Mouse (Mus musculus) intestine, embryonic 14.5 days (tissue): ENCODE measurements around the gene Tmem106b. TPM values are rescaled to one million over a fixed set of nuclear protein-coding genes. Genes with fewer than 3 reads are reported as not detected.
A peak's percentile ranks its signal among the peaks of the same experiment; 100 is the strongest.

Experiments
- ATAC-seq: fragments of 200-750 bp; cut with Nextera tagmentation; replicated peaks from 2 replicates; pipeline ENCODE4 v1.8.0; 2017; ENCODE audit warnings: low read depth, moderate number of reproducible peaks, moderate TSS enrichment, moderate library complexity; ENCODE audit not compliant: low FRiP score, low TSS enrichment
- DNase-seq: peaks from one replicate; pipeline ENCODE4 v3.0.0-alpha.2; 2018; ENCODE audit warnings: low spot score
- H3K27ac ChIP-seq: fragments of 300-500 bp; sonication (generic); 2 replicates; pipeline ENCODE4 v1.5.1; 2014; ENCODE audit warnings: low read depth, mild to moderate bottlenecking, control low read depth
- H3K27me3 ChIP-seq: fragments of 300-500 bp; sonication (generic); replicated peaks from 2 replicates; pipeline ENCODE4 v1.6.1; 2014; ENCODE audit warnings: low read length, control low read depth; ENCODE audit not compliant: control insufficient read depth, insufficient read depth
- H3K36me3 ChIP-seq: fragments of 300-500 bp; sonication (generic); 2 replicates; pipeline ENCODE4 v1.6.1; 2014; ENCODE audit warnings: low read length, control low read depth; ENCODE audit not compliant: control insufficient read depth, insufficient read depth
- H3K4me1 ChIP-seq: fragments of 300-500 bp; sonication (generic); replicated peaks from 2 replicates; pipeline ENCODE4 v1.6.1; 2014; ENCODE audit warnings: low read length, control low read depth, mixed read lengths; ENCODE audit not compliant: control insufficient read depth, insufficient read depth
- H3K4me2 ChIP-seq: fragments of 300-500 bp; sonication (generic); 2 replicates; pipeline ENCODE4 v1.6.1; 2014; ENCODE audit warnings: low read length
- H3K4me3 ChIP-seq: fragments of 300-500 bp; sonication (generic); 2 replicates; pipeline ENCODE4 v1.5.1; 2014; ENCODE audit warnings: low read depth, low read length, control low read depth, mixed read lengths
- H3K9ac ChIP-seq: fragments of 300-500 bp; sonication (generic); 2 replicates; pipeline ENCODE4 v1.6.1; 2014; ENCODE audit warnings: mild to moderate bottlenecking, low read length
- H3K9me3 ChIP-seq: fragments of 300-500 bp; sonication (generic); 2 replicates; pipeline ENCODE4 v1.6.1; 2016; ENCODE audit warnings: low read length, control low read depth; ENCODE audit not compliant: control insufficient read depth
- WGBS: fragments of 180-500 bp; shearing (Covaris S2); extraction: QIAGEN DNeasy Blood & Tissue Kit; methylation state at CpG from one replicate; pipeline ENCODE4 v1.1.7; 2014; 5-methylcytosine and 5-hydroxymethylcytosine counted together
- polyA plus RNA-seq: library from polyadenylated mRNA; unstranded; fragments of >200 nt; fragmentation: Nextera tagmentation; extraction: Ambion mirVana; gene quantifications from 2 replicates; pipeline ENCODE4 v1.2.1, GENCODE M21; 2014

The Tmem106b gene
- polyA plus RNA-seq, 1 experiment from 2014 or later = 33.9 TPM

DNA sequence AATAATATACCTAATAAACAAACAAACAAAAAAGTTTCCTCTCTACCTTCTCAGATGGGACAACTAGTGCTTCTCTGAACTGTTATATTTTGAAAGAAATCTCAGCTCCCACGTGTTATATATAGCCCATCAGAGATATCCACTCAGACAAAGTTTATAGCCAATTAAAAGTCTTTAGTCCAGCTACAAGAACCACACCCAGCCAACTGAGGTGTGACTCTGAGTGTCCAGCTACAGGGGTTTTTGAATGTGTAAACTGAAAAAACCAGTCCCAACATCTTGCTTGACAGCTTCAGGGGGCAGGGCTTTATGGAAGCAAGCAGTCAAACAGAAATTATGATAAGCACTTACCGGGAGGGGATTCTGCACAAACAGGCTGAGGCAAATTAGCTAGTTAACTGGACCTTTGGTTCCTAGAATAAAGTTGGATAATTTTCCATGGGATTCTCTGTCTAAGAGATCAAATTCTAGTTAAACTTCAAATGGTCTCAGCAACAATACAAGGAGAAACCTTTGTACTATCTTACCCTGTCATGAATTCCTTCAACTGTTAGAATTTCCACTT lies 6.8 kb upstream of the Tmem106b start:
- DNase-seq (no peak), ATAC-seq (peak; percentile 55)
- H3K9me3 ChIP-seq = no peaks in the 10 kb centered on the region
- H3K4me3 ChIP-seq = no peak overlapping the region
- no peak overlapping the region for H3K4me2 ChIP-seq
- no peak overlapping the region for H3K9ac ChIP-seq
- H3K36me3 ChIP-seq = no peaks in the 10 kb centered on the region
- H3K27me3 ChIP-seq = no peaks in the 10 kb centered on the region
- no peaks in the 10 kb centered on the region for H3K4me1 ChIP-seq
- WGBS = 66% methylated on average over 2 of the region's 2 CpGs
- H3K27ac ChIP-seq = no peak overlapping the region

GRCm38 (mm10) chr6:13070147-13070425 lies 527 bp downstream of the Tmem106b start:
- H3K27ac ChIP-seq = peak overlapping the region; percentile 57
- ATAC-seq (peak; percentile 65; the same call in 1 of the 2 replicates), DNase-seq (no peak)

DNA sequence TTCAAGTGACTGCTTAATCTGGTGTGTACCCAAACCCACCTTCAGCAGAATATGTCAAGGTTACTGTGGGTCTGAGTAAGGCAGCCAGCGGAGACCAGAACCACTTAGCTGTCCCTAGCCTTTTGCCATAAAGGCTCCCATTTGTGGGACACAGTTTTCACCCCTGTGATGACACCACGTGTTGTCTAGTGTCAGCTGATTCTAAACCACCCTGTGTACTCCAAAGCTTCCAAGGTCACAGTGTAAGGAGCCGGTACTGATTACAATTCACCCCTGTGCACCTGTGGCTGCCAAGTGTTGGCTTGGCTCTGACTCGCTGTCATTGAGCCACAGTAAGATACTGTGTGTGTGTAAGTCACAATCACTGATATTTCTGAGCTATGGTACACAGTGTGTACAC lies 926 bp downstream of the Tmem106b start:
- WGBS = 41% methylated on average over 4 of the region's 4 CpGs
- Histone ChIP-seq H3K9me3 (no peaks in the 10 kb centered on the region), H3K4me1 (peaks cover 4% of the 10 kb centered on the region; the same call in 1 of the 2 replicates), H3K4me3 (peak overlapping the region; percentile 89), H3K27me3 (no peaks in the 10 kb centered on the region), H3K9ac (peak overlapping the region; percentile 95), H3K27ac (no peak overlapping the region), H3K36me3 (peaks cover 31% of the 10 kb centered on the region), H3K4me2 (peak overlapping the region; percentile 68)
- DNase-seq = no peak
- 0 out of 2 replicates have a peak, but pooled peaks have one; percentile 5 for ATAC-seq

More at GRCm38 (mm10) chr6:13070147-13070425, 527 bp downstream of the Tmem106b start:
- Histone ChIP-seq H3K4me3 (peak overlapping the region; percentile 89), H3K36me3 (peaks cover 27% of the 10 kb centered on the region), H3K27me3 (no peaks in the 10 kb centered on the region), H3K4me2 (peak overlapping the region; percentile 68), H3K4me1 (peaks cover 4% of the 10 kb centered on the region; the same call in 1 of the 2 replicates), H3K9ac (peak overlapping the region; percentile 95), H3K9me3 (no peaks in the 10 kb centered on the region)
- WGBS = 0% methylated on average over 11 of the region's 11 CpGs

DNA sequence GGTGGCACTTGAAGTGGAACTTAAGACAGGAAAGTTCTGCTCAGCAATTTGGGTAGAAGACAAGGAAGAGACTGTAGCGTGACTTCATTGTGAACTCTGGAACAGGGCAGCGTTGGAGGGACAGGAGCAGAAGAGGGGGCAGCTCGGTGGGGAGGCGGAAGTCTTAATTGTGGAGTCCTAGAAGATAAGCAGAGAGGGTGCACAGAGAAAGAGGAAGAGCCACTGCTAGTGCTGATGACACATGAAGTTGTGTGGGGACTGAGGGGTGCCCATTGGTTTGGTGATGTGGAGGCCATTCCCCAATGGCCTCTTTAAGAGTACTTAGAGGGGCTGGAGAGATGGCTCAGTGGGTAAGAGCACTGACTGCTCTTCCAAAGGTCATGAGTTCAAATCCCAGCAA lies 3.5 kb downstream of the Tmem106b start:
- ATAC-seq (no peak), DNase-seq (no peak)
- WGBS = 100% methylated on average over 4 of the region's 4 CpGs
- no peaks in the 10 kb centered on the region for H3K27me3 ChIP-seq
- no peak overlapping the region for H3K4me3 ChIP-seq
- H3K27ac ChIP-seq = no peak overlapping the region
- no peak overlapping the region for H3K9ac ChIP-seq
- H3K9me3 ChIP-seq = no peaks in the 10 kb centered on the region
- peaks cover 4% of the 10 kb centered on the region; the same call in 1 of the 2 replicates for H3K4me1 ChIP-seq
- H3K36me3 ChIP-seq = peaks cover 51% of the 10 kb centered on the region
- H3K4me2 ChIP-seq = no peak overlapping the region

GRCm38 (mm10) chr6:13073876-13074275 lies 4.3 kb downstream of the Tmem106b start:
- Histone ChIP-seq H3K36me3 (peaks cover 59% of the 10 kb centered on the region), H3K4me2 (no peak overlapping the region), H3K4me3 (no peak overlapping the region), H3K9ac (no peak overlapping the region), H3K4me1 (peaks cover 4% of the 10 kb centered on the region; the same call in 1 of the 2 replicates), H3K27me3 (no peaks in the 10 kb centered on the region), H3K27ac (no peak overlapping the region), H3K9me3 (no peaks in the 10 kb centered on the region)
- ATAC-seq (no peak), DNase-seq (no peak)
- 95% methylated on average over 2 of the region's 2 CpGs for WGBS

GRCm38 (mm10) chr6:13082881-13083280 lies 13.3 kb downstream of the Tmem106b start:
- no peak for ATAC-seq
- Histone ChIP-seq H3K4me1 (no peaks in the 10 kb centered on the region), H3K9ac (no peak overlapping the region), H3K4me3 (no peak overlapping the region), H3K27ac (no peak overlapping the region), H3K9me3 (no peaks in the 10 kb centered on the region), H3K36me3 (peaks cover 72% of the 10 kb centered on the region), H3K4me2 (no peak overlapping the region), H3K27me3 (no peaks in the 10 kb centered on the region)
- 92% methylated on average over 9 of the region's 9 CpGs for WGBS
- no peak for DNase-seq

GRCm38 (mm10) chr6:13096656-13097435 lies 27.3 kb downstream of the Tmem106b start:
- H3K4me2 ChIP-seq = no peak overlapping the region
- whole genome bisulfite sequencing = 80% methylated on average over 2 of the region's 2 CpGs
- no peaks in the 10 kb centered on the region for H3K4me1 ChIP-seq
- no peak overlapping the region for H3K27ac ChIP-seq
- ATAC-seq = no peak
- no peak overlapping the region for H3K9ac ChIP-seq
- H3K9me3 ChIP-seq = no peaks in the 10 kb centered on the region
- H3K27me3 ChIP-seq = no peaks in the 10 kb centered on the region
- no peak for DNase-seq
- H3K36me3 ChIP-seq = no peaks in the 10 kb centered on the region
- H3K4me3 ChIP-seq = no peak overlapping the region

DNA sequence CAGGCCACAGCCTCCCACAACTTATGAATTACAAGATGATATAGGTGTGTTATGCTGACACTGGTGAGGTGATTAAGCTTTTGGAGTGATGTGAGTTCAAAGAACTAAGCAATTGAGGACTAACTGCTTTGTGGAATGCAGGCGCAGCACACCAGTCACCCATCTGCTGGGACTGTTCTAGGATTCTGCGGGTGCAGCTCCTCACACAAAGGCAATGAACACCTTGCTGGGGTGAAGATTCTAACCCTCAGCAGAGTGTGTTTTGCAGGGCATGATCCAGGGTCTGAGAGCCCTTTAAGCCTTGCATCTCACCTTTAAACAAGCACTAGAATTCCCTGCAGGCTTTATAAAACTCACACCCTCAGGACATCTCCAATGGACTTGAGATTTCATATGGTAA lies 30.6 kb downstream of the Tmem106b start:
- H3K9me3 ChIP-seq = no peaks in the 10 kb centered on the region
- no peaks in the 10 kb centered on the region for H3K36me3 ChIP-seq
- H3K4me1 ChIP-seq = no peaks in the 10 kb centered on the region
- H3K4me2 ChIP-seq = no peak overlapping the region
- H3K27ac ChIP-seq = no peak overlapping the region
- H3K27me3 ChIP-seq = no peaks in the 10 kb centered on the region
- no peak overlapping the region for H3K9ac ChIP-seq
- WGBS = 86% methylated on average over 2 of the region's 2 CpGs
- DNase-seq (no peak), ATAC-seq (no peak)
- no peak overlapping the region for H3K4me3 ChIP-seq

DNA sequence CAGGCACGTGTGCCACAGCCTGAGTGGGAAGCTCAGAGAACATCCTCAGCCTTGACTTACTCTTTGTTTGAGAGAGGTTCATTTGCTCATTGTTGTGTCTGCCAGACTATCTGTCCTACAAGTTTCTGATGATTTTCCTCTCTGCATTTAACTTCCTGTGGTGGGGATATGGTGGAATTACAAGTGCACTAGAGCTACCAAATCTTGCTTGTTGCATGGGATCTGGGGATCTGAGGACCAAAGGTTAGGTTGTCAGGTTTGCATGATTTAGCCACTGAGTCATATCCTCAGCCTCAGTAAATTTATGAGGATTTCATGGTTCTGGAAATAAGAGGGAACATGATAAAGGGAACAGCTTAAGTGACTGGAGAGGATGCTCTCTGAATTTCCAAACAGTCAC lies 39.1 kb downstream of the Tmem106b start:
- WGBS = 64% methylated on average over 1 of the region's 1 CpGs
- no peak for ATAC-seq
- no peaks in the 10 kb centered on the region for H3K36me3 ChIP-seq

More for the DNA sequence above, 39.1 kb downstream of the Tmem106b start:
- Histone ChIP-seq H3K4me1 (no peaks in the 10 kb centered on the region), H3K9me3 (no peaks in the 10 kb centered on the region), H3K9ac (no peak overlapping the region), H3K4me2 (no peak overlapping the region), H3K4me3 (no peak overlapping the region), H3K27me3 (no peaks in the 10 kb centered on the region), H3K27ac (no peak overlapping the region)
- no peak for DNase-seq
